Mouse (Mus musculus) adrenal gland, adult 18-20 months (tissue): ENCODE measurements at regions not wholly inside any gene's neighbourhood (a gene's known extent, or its start where the extent isn't known, plus 50 kb on each side); places are given as distances from the start of the nearest gene placed in this dataset.

Experiments used
- DNase-seq, 2 experiments: peaks; one replicate each; pipeline ENCODE4 v3.0.0; 2021 to 2022; ENCODE audit warnings: low spot score in 2 of 2

- DNase-seq, result no peak
These were observed 54.7 kb downstream of the Hes1 start for GRCm38 (mm10) chr16:30118876-30119275.

GRCm38 (mm10) chr16:30120330-30121265, 56.4 kb downstream of the Hes1 start:
- no peak for DNase-seq

DNA sequence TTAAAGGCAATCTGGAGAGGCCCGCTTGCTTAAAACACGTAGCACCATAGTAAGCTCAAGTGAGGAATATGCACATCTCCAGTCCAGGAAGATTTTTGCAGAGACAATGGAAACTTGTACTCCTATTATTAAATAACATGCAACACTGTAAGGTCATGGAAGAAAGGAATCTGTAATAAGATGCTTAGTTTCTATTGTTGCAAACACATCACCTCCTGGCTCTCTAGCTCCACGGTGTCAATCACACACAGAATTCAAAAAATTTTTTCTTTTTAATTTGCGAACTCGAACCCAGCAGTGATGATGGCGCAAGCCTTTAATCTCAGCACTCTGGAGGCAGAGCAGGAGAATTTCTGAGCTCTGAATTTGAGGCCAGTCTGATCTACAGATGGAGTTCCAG, 57.4 kb downstream of the Hes1 start:
- DNase-seq, result no peak

DNA sequence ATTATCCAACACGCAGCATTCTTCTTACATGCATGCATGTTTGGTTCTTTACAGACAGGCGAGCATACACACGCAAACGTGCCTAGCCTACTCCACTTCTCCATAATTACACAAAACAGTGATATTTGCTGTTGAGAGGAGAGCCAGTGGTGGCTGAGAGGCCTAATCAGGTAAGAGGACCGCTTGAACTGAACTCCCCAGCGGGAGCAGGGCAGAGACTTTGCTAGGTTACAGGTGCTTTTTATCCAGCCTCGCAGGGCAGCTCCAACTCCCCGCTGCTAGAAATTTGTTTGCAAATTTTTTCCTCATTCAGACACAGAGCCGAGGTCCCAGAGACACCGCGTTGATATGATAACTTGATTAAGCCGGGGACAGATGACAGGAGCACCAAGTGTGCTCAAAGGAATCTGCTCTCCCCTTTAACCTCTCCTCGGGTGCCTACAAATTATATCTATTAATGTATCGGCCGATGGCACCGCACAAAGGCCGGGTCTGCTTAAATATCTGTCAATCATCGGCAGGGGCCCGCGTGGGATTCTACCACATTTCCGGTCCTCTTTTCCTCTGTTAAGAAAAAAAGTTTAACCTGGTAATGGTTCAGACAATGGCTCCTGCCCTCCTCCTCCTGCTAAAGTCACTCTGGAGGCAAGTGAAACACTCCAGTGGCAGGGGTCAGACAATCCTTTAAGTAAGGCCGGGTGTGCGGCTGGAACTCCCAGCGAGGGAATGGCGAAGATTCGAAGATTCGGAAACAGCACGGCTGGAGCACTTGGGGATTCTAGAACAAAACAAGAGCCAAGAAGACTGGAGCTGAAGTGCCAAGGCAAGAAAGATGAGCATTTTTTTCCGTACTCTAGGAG, 58.3 kb downstream of the Hes1 start:
- DNase-seq, result no peak

- DNase-seq, result no peak
These were observed 62.8 kb downstream of the Hes1 start for GRCm38 (mm10) chr16:30127015-30127414.

- no peak for DNase-seq
These were observed 64.6 kb downstream of the Hes1 start for GRCm38 (mm10) chr16:30128787-30129186.

- no peak for DNase-seq
These were observed 65.3 kb downstream of the Hes1 start for GRCm38 (mm10) chr16:30129218-30130112.

DNA sequence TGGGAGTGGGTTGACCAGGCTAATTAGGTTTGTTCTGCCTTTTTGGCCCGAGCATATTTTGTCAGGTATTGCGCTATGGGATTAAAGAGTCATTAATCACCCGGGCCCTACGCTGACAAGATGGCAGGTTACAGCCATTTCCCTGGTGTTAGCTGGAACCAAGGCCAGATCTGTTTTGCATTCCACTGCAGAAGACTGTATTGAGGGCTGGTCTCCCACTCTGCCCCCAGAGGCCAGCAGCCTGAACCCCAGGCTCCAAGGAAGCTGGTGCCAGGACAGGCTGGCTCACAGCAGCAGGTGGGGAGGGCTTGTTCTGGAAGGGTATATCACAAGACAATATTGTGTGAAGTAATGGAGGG, 65.9 kb downstream of the Hes1 start:
- no peak for DNase-seq

DNA sequence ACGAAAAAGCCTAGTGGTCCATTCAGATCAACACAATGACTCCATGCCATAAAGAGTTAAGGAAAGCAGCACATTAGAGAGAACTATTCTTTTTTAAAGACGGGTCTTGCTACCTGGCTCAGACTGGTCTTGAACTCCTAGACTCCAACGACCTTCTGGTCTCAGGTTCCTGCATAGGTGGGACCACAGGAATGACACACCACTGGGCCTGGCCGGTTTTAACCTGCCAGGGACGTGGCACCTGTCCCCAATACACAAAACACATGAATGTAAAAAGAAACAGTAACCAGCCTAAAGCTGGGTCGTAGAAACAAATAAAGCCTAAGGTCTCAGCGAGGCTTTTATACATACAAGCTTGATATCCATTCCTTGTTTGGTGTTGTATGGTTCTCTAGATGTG, 67.9 kb downstream of the Hes1 start:
- no peak for DNase-seq

DNA sequence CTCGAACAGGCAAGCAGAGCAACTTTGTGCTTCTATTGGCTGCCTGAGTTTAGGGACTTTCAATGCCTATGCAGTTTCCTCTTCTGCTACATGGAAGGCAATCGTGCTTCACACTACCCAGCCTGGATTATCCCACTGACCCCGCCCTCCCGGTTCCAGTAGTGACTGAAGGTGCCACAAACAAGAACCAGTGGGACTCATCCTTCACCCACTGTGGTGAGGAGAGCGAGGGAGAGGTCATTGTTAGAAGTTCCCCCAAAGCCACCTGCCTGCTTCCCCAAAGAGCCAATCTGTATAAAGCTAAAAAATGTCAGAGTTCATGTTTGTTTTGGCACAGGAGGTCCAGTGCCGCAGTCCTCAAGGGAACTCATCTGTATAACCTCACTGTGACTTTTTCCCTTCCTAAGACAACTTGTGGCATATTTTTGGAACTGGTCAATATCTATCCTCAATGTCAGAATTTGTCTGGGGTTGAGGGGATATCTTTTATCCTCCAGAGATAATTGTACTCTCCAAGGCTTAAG, 70.5 kb downstream of the Hes1 start:
- peak in 1 of 2 experiments; percentile 7 for DNase-seq

DNA sequence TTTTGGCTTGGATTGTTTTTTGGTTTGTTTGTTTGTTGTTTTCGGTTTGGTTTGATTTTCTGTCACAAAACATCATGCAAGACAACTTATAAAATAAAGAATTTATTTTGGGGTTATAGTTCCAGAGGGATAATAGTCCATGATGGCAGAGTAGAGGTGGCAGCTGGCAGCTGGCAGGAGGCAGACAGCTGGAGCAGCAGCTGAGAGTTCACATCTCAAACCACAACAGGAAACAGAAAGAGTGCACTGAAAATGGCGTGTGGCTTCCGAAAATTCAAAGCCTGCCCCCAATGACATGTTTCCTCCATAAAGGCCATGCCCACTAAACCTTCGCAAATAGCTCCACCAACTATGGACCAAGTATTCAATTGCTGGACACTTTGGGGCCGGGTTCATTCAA, 72.7 kb downstream of the Hes1 start:
- no peak for DNase-seq

DNA sequence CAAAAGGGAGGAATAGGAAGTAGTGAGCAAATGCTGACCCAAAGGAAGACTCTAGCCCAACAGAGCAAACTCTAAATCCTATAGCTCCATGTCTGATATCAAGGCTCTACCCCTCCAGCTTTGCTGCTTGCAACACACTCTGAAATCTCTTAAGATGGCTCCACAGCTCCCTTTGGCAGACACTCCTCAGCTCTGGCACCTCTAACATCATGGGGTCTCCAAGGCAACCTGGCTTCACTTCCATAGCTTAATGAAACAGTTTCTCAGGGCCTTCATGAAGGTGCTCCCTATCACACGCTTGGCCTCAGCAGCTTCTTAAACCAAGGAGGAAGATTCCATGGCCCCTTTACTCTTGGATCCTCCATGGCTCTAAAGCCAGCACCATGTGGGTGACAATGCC, 73.6 kb downstream of the Hes1 start:
- DNase-seq, result no peak

GRCm38 (mm10) chr16:30144818-30145464, 80.8 kb downstream of the Hes1 start:
- DNase-seq, result no peak

DNA sequence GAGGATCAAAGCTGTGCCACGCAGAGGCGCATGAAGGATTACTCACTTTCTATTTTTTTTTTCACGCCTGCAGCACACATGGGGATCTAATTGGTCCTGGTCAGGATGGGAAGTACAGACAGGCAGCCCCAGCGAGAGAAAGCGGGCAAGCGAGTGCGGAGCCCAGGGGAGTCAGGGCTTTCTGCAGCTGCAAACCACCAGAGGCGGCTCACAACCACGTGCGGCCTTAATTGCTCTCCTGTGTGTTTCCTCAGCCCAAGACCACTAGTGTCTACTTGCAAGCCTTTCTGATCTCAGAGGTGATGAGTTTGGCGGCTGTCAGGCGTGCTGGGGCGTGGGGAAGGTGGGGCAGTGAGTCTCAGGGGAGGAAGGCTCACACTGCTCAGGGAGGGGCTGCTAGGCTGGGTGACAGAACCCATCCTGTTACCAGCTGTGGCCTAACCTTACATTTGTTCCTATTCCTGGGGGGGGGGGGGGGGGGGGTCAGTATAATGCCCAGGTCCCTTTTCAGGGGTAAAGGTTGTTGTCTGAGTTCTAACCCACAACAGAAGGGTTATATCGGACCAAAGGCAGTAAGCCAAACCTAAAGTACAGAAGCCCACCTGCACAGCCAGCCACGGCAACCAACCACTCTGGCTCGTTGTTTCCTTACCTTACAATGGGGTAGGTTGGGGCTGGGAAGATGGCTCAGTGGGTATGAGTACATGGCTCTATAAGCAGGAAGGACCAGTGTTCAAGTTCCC, 81.5 kb downstream of the Hes1 start:
- DNase-seq, result no peak

DNA sequence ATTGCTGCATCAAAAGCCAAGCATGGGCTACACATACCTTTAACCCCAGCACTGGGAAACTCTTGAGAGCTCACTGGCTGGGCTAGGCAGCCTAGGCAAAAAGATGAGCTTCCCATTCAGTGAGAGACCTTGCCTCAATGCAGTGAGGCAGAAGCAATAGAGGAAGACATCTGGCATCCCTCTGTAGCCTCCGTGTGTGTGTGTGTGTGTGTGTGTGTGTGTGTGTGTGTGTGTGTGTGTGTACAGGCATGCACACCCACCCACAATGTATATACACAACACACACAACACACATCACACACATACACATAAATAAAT, 82.0 kb downstream of the Hes1 start:
- no peak for DNase-seq

- no peak for DNase-seq
These were observed 83.1 kb downstream of the Hes1 start for GRCm38 (mm10) chr16:30147296-30147695.

DNA sequence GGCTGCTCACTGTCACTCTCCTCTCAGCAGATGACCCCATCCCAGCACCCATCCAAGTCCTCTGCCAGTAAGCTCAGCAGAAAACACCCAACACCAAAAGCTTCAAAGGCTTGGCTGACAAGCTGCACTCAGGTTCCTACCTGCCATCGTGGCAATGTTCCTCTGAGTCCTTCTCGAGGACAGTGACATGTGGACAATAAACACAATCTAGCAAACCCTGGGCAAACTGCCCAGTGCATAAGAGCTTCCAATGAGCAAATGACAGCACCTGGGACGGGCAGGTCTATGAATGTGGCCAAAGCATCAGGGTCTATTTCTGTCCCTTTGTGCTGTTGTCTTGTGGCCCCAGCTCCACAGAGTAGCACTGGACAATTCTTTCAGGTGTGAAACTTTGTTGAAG, 86.9 kb downstream of the Hes1 start:
- DNase-seq, result no peak

- no peak for DNase-seq
These were observed 90.9 kb downstream of the Hes1 start for GRCm38 (mm10) chr16:30155070-30155469.

DNA sequence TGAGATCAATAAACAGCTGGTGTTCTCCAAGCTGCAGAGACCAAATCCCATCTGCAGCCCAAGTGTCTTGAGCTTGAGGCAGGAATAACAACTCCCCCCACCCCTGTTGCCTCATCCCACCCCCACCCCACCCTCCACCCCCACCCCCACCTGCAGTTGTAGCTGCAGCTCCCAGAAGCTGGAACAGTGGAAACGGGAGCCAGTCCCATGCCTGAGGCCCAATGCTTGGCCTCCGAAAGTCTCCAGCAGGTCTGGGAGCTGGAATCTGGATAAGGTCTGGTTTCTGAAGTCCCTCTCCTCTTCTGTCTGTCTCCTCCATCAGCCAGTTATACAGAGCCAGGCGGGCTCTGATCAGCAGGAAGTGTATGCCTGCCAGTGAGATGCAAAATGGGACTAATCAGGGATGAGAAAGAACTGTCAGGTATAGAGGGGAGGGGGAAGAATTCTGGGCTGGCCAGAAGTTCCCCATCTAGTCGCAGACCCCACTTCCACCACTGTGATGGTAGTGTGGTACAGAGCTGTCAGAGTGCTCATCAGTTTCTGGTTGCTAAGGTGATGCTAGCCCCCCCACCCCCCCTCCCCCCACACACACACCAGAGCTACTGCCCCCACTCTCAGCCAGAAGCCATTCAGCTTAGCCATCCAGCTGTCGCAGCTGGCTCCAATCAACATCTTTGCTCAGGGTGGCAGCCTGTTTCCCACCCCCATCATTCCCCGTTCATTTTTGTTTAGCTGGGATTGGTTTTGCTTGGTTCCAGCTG, 91.5 kb downstream of the Hes1 start:
- DNase-seq, result no peak
